Mouse (Mus musculus) embryonic facial prominence, embryonic 14.5 days (tissue): Measurements from ENCODE around the gene C77080. TPM values are rescaled to one million over a fixed set of nuclear protein-coding genes. Genes with fewer than 3 reads are reported as not detected.

Experiments
- ATAC-seq: fragments of 200-750 bp; cut with Nextera tagmentation; 2 replicates; pipeline ENCODE4 v1.8.0; 2017; ENCODE audit warnings: low read depth, moderate number of reproducible peaks, moderate TSS enrichment
- DNase-seq: peaks from one replicate; pipeline ENCODE4 v3.0.0-alpha.2; 2015; ENCODE audit warnings: low spot score
- H3K27ac ChIP-seq: fragments of 300-500 bp; sonication (generic); replicated peaks from 2 replicates; pipeline ENCODE4 v1.5.1; 2014; ENCODE audit warnings: low read depth, mild to moderate bottlenecking, low read length, moderate library complexity
- H3K27me3 ChIP-seq: fragments of 300-500 bp; sonication (generic); replicated peaks from 2 replicates; pipeline ENCODE4 v1.6.1; 2014; ENCODE audit warnings: low read length; ENCODE audit not compliant: control insufficient read depth, insufficient read depth
- H3K36me3 ChIP-seq: fragments of 300-500 bp; sonication (generic); 2 replicates; pipeline ENCODE4 v1.6.1; 2014; ENCODE audit warnings: low read length, mixed read lengths; ENCODE audit not compliant: control insufficient read depth, insufficient read depth
- H3K4me1 ChIP-seq: fragments of 300-500 bp; sonication (generic); 2 replicates; pipeline ENCODE4 v1.6.1; 2014; ENCODE audit warnings: antibody characterized with exemption, low read length; ENCODE audit not compliant: control insufficient read depth, insufficient read depth
- H3K4me2 ChIP-seq: fragments of 300-500 bp; sonication (generic); 2 replicates; pipeline ENCODE4 v1.6.1; 2014; ENCODE audit warnings: low read depth, mild to moderate bottlenecking, low read length, moderate library complexity, mixed read lengths
- H3K4me3 ChIP-seq: fragments of 300-500 bp; sonication (generic); 2 replicates; pipeline ENCODE4 v1.5.1; 2014; ENCODE audit warnings: low read depth, mild to moderate bottlenecking, low read length
- H3K9ac ChIP-seq: fragments of 300-500 bp; sonication (generic); 2 replicates; pipeline ENCODE4 v1.6.1; 2014; ENCODE audit warnings: low read depth, mild to moderate bottlenecking, low read length, moderate library complexity, mixed read lengths
- H3K9me3 ChIP-seq: fragments of 300-500 bp; sonication (generic); 2 replicates; pipeline ENCODE4 v1.6.1; 2016; ENCODE audit warnings: low read length; ENCODE audit not compliant: control insufficient read depth
- WGBS: fragments of 180-500 bp; shearing (Covaris S2); extraction: QIAGEN DNeasy Blood & Tissue Kit; methylation state at CpG from one replicate; pipeline ENCODE4 v1.1.7; 2014; 5-methylcytosine and 5-hydroxymethylcytosine counted together
- polyA plus RNA-seq: library from polyadenylated mRNA; unstranded; fragments of >200 nt; fragmentation: Nextera tagmentation; extraction: Ambion mirVana; gene quantifications from 2 replicates; pipeline ENCODE4 v1.2.1, GENCODE M21; 2014

The C77080 gene
- polyA plus RNA-seq, 1 experiment from 2014 or later, result 6.2 TPM

DNA sequence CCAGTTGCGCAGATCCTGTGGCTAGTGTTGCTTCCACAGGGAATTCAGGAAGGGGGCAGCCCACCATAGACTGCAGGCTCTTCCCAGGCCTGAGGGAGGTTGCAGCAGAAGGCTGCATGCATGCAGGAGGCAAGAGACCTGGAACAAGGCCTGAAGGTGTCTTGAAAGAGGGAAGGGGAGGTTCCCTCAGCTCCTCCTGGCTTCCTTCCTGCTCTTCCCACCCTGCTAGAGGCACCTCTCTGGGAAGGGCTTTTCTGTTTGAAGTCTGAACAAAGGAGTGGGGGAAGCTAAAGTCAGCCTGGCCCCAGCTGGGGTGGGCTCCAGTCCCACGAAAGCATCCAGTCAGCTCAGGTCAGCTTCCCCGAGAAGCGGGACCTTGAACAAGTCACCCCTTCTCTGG, 18.9 kb downstream of the C77080 start:
- H3K27ac ChIP-seq, result peak overlapping the region; percentile 41
- 0 out of 2 replicates have a peak overlapping the region, but pooled peaks have one; percentile 25 for H3K9ac ChIP-seq
- peaks cover 23% of the 10 kb centered on the region for H3K4me1 ChIP-seq
- no peaks in the 10 kb centered on the region for H3K9me3 ChIP-seq
- H3K4me2 ChIP-seq, result no peak overlapping the region
- no peak overlapping the region for H3K4me3 ChIP-seq
- DNase-seq (peak; percentile 50), ATAC-seq (no peak)
- peaks cover 12% of the 10 kb centered on the region; the same call in 1 of the 2 replicates for H3K27me3 ChIP-seq
- H3K36me3 ChIP-seq, result no peaks in the 10 kb centered on the region
- whole genome bisulfite sequencing, result 30% methylated on average over 4 of the region's 4 CpGs

- ATAC-seq, result peak; percentile 21; the same call in 1 of the 2 replicates
Measured at GRCm38 (mm10) chr4:129241898-129242297, 19.3 kb downstream of the C77080 start.

DNA sequence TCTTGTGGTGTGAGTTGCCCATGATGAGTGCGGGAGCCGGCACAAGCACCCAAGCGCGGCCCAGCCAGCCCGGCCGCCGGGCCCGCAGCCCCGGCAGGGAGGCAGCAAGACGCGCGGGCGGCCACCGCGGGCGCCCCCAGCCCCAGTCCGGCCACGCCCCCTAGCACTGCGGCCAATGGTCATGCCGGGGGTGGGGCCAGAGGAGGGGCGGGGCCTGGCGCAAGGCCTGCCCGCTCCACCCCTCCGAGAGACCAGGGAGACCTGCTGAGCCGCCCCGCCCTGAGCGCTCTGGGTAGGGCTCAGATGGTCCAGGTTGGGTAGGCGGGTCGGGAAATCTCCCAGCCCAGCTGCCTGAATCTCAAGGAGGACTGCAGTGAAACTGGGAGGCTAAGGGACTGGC, 22.1 kb downstream of the C77080 start:
- Histone ChIP-seq H3K9me3 (no peaks in the 10 kb centered on the region), H3K36me3 (no peaks in the 10 kb centered on the region), H3K9ac (peak overlapping the region; percentile 73), H3K27ac (no peak overlapping the region), H3K4me1 (peaks cover 23% of the 10 kb centered on the region), H3K4me2 (peak overlapping the region; percentile 97), H3K27me3 (no peaks in the 10 kb centered on the region), H3K4me3 (peak overlapping the region; percentile 76)
- WGBS, result 0% methylated on average over 3 of the region's 29 CpGs
- DNase-seq, result peak; percentile 93
- peak; percentile 84 for ATAC-seq

More at GRCm38 (mm10) chr4:129241898-129242297, 19.3 kb downstream of the C77080 start:
- no peaks in the 10 kb centered on the region for H3K36me3 ChIP-seq
- peaks cover 8% of the 10 kb centered on the region; the same call in 1 of the 2 replicates for H3K27me3 ChIP-seq
- H3K4me1 ChIP-seq, result peaks cover 23% of the 10 kb centered on the region
- 7% methylated on average over 4 of the region's 7 CpGs for WGBS
- H3K4me2 ChIP-seq, result no peak overlapping the region
- H3K9me3 ChIP-seq, result no peaks in the 10 kb centered on the region
- peak overlapping the region; percentile 41; the same call in 1 of the 2 replicates for H3K27ac ChIP-seq
- no peak overlapping the region for H3K4me3 ChIP-seq
- DNase-seq, result peak; percentile 72
- H3K9ac ChIP-seq, result peak overlapping the region; percentile 25; the same call in 1 of the 2 replicates

DNA sequence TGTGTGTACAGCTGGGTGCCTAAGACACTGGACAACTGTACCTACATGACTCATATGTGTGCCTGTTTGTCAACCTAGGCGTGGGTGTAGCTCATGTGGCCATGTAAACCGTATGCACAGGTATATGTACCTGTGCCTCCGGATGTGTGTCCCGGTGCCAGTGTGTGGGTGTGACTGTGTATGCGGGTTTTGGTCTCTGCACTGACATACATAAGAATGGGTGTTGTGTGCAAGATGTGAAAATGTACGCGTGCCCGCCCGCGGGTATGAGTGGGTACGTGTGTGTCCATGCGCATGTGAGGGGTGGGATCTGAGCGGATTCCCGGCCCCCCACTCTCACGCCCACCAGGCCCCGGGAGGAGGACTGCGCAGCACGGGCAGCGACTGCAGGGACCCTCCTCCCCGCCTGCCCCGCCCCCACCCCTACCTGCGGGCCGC, 22.6 kb downstream of the C77080 start:
- Histone ChIP-seq H3K9me3 (no peaks in the 10 kb centered on the region), H3K27ac (no peak overlapping the region), H3K4me3 (peak overlapping the region; percentile 76), H3K27me3 (no peaks in the 10 kb centered on the region), H3K9ac (peak overlapping the region; percentile 73), H3K4me2 (peak overlapping the region; percentile 97), H3K36me3 (no peaks in the 10 kb centered on the region), H3K4me1 (peaks cover 23% of the 10 kb centered on the region)
- ATAC-seq (peak; percentile 39), DNase-seq (no peak)
- WGBS, result under 1% methylated on average over 10 of the region's 23 CpGs

GRCm38 (mm10) chr4:129237843-129238441, 23.3 kb downstream of the C77080 start:
- no peaks in the 10 kb centered on the region for H3K9me3 ChIP-seq
- DNase-seq (peak; percentile 70), ATAC-seq (no peak)
- H3K27me3 ChIP-seq, result no peaks in the 10 kb centered on the region
- H3K9ac ChIP-seq, result peak overlapping the region; percentile 73
- peak overlapping the region; percentile 97 for H3K4me2 ChIP-seq
- H3K4me1 ChIP-seq, result peaks cover 21% of the 10 kb centered on the region
- 5% methylated on average over 21 of the region's 21 CpGs for WGBS
- H3K36me3 ChIP-seq, result no peaks in the 10 kb centered on the region
- H3K4me3 ChIP-seq, result peak overlapping the region; percentile 76
- no peak overlapping the region for H3K27ac ChIP-seq

DNA sequence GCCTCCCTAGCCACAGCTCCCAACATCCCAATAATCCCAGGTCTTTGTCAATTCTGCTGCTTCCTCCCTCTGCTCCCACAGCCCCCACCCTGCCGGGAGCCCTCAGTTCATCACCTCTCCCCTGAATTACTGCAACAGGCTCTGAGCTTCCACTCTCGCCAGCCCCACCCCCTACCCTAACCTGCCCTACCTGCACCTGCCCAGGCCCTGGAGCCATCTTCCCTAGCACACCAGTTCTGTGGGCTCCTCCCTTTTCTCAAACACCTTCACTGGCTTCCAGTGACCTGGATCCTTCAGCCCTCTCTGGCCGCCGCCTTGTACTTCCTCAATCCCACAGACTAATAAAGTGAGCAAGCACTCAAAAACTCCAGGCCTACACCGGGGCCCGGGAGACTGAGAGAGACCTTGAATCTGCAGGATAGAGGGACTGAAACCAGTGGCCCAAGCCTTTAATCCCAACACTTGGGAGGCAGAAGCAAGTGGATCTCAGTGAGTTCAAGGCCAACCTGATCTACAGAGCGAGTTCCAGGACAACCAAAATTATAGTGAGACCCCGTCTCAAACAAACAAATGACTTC, 24.9 kb downstream of the C77080 start:
- DNase-seq, result no peak
- H3K4me1 ChIP-seq, result peaks cover 12% of the 10 kb centered on the region
- WGBS, result 82% methylated on average over 8 of the region's 8 CpGs
- H3K36me3 ChIP-seq, result no peaks in the 10 kb centered on the region
- no peak overlapping the region for H3K4me3 ChIP-seq
- no peak overlapping the region for H3K9ac ChIP-seq
- H3K9me3 ChIP-seq, result no peaks in the 10 kb centered on the region
- H3K27ac ChIP-seq, result no peak overlapping the region
- H3K4me2 ChIP-seq, result no peak overlapping the region
- no peaks in the 10 kb centered on the region for H3K27me3 ChIP-seq
- ATAC-seq, result no peak

DNA sequence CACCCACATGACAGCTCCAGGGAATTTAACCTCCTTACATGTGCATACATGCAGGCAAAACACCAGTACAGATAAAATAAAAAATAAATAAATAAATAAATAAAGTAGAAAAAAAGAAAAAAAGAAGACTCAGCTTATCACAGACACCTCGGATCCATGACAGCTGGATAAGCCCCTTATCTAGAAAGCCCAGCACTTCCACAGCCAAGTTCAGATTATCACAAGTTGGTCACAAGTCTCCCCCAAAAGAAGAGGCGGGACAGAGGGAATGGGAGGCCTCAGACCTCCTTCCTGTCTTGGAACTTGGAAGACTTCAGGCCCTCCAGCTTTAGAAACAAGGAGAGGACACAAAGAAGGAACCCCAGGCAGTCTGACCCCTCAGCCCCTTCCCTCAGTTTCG, 26.1 kb downstream of the C77080 start:
- Histone ChIP-seq H3K9me3 (no peaks in the 10 kb centered on the region), H3K27ac (no peak overlapping the region), H3K4me3 (no peak overlapping the region), H3K36me3 (0 out of 2 replicates have a peak, but pooled peaks cover 3% of the 10 kb centered on the region), H3K27me3 (no peaks in the 10 kb centered on the region), H3K4me2 (no peak overlapping the region), H3K9ac (no peak overlapping the region), H3K4me1 (peaks cover 12% of the 10 kb centered on the region)
- ATAC-seq (no peak), DNase-seq (no peak)
- WGBS, result 78% methylated on average over 3 of the region's 3 CpGs

GRCm38 (mm10) chr4:129234488-129234887, 26.7 kb downstream of the C77080 start:
- H3K4me2 ChIP-seq, result no peak overlapping the region

More at GRCm38 (mm10) chr4:129234488-129234887, 26.7 kb downstream of the C77080 start:
- Histone ChIP-seq H3K9ac (no peak overlapping the region), H3K4me3 (no peak overlapping the region), H3K27ac (no peak overlapping the region), H3K9me3 (no peaks in the 10 kb centered on the region), H3K27me3 (no peaks in the 10 kb centered on the region), H3K36me3 (0 out of 2 replicates have a peak, but pooled peaks cover 3% of the 10 kb centered on the region), H3K4me1 (peaks cover 12% of the 10 kb centered on the region)
- DNase-seq (no peak), ATAC-seq (no peak)
- WGBS, result 65% methylated on average over 7 of the region's 7 CpGs
